In the genomic region with DNA sequence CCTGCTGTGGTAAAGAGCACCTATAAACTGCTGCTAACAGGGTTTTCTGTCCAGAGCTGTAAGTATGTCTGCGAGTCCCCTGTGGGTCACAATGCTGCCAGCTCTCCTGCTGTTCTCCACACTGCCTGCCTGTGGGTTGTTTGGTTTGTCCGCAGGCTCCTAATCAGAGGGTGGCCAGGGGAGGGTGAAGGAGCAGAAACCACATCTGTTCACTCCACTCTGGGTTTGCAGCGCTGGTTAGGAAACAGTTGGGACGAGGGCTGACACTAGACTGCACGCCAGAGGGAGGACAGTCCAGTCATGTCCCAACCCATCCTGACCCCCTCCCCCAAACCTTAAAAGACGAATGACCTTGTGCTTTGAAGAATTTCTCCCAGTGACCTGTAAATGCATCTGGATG, we compare ENCODE assay signal across 20 mouse cellular contexts. TPM values are rescaled to one million over a fixed set of nuclear protein-coding genes. Genes with fewer than 3 reads are reported as not detected.
DNase-seq lines count a peak whose midpoint lies in the region; ATAC-seq lines count a peak whose summit lies in the region.
"Had no signal": no experiment of that assay in that cellular context is flagged by ENCODE, and none has a peak within 500 bp of the region (broad histone marks: within the 10 kb centered on the region; RNA-seq: fewer than 3 reads in every experiment).

No protein-coding gene starts in this region.

- H3K27ac ChIP-seq in heart, embryonic 12.5 days (ENCODE audit: poor library complexity, severe bottlenecking) = no peak overlapping the region
- H3K27ac ChIP-seq in limb, embryonic 10.5 days = peak overlapping the region; percentile 68
- H3K27ac ChIP-seq: forebrain, embryonic 13.5 days; intestine, embryonic 15.5 days; stomach, embryonic 15.5 days had no signal

- 40% methylated on average over 6 of the region's 6 CpGs for WGBS in heart, embryonic 12.5 days
- 29% methylated on average over 6 of the region's 6 CpGs for WGBS in limb, embryonic 10.5 days

- ATAC-seq in heart, embryonic 12.5 days (ENCODE audit: insufficient number of reproducible peaks, low FRiP score) = 0 out of 2 replicates have a peak, but pooled peaks have one; percentile 23
- ATAC-seq in megakaryocyte progenitor cell, adult 5-6 weeks (replicated peaks; ENCODE audit: poor library complexity) = peak; percentile 35
- ATAC-seq in cerebellum, adult (ENCODE audit: insufficient number of reproducible peaks, low FRiP score, low TSS enrichment) = no peak
- ATAC-seq: activated CD4-positive, CD25-positive, alpha-beta regulatory T cell, adult 4 months; forebrain, embryonic 13.5 days; intestine, embryonic 15.5 days had no signal

- no peak overlapping the region for H3K9ac ChIP-seq in heart, embryonic 12.5 days
- H3K9ac ChIP-seq: forebrain, embryonic 13.5 days; intestine, embryonic 15.5 days; lung, embryonic 14.5 days; stomach, embryonic 15.5 days had no signal

- no peak overlapping the region for H3K4me2 ChIP-seq in heart, embryonic 12.5 days
- H3K4me2 ChIP-seq: forebrain, embryonic 13.5 days; intestine, embryonic 15.5 days; lung, embryonic 14.5 days; stomach, embryonic 15.5 days had no signal

- 0 out of 2 replicates have a peak, but pooled peaks cover 8% of the 10 kb centered on the region for H3K27me3 ChIP-seq in heart, embryonic 12.5 days (replicated peaks)
- H3K27me3 ChIP-seq in limb, embryonic 10.5 days (ENCODE audit: low read depth, poor library complexity, severe bottlenecking) = no peaks in the 10 kb centered on the region
- H3K27me3 ChIP-seq: forebrain, embryonic 13.5 days; intestine, embryonic 15.5 days; stomach, embryonic 15.5 days had no signal

- no peak overlapping the region for H3K4me3 ChIP-seq in heart, embryonic 12.5 days
- no peak overlapping the region for H3K4me3 ChIP-seq in limb, embryonic 10.5 days
- H3K4me3 ChIP-seq: forebrain, embryonic 13.5 days; intestine, embryonic 15.5 days; stomach, embryonic 15.5 days had no signal

- DNase-seq in heart, adult 8-10 months (ENCODE audit: low spot score) = no peak
- DNase-seq in 416B (ENCODE audit: low read depth) = peak; percentile 34
- no peak for DNase-seq in limb, embryonic 10.5 days (ENCODE audit: low spot score)
- DNase-seq in ovary, adult 18-20 months (ENCODE audit: low spot score) = no peak
- no peak for DNase-seq in layer of hippocampus, adult 18-20 months (ENCODE audit: low spot score in 2 of 2)
- DNase-seq: cerebellum, adult 9-10 months; gastrocnemius, postnatal 10 days; kidney, postnatal 10 days; lung, embryonic 14.5 days; right cerebral cortex, postnatal 4 days; thymus, postnatal 25 days had no signal

- peaks cover 30% of the 10 kb centered on the region for H3K36me3 ChIP-seq in heart, embryonic 12.5 days
- peaks cover 63% of the 10 kb centered on the region for H3K36me3 ChIP-seq in limb, embryonic 10.5 days

- H3K4me1 ChIP-seq in heart, embryonic 12.5 days (replicated peaks) = peaks cover 32% of the 10 kb centered on the region
- H3K4me1 ChIP-seq in limb, embryonic 10.5 days = peaks cover 33% of the 10 kb centered on the region
- H3K4me1 ChIP-seq: intestine, embryonic 15.5 days; stomach, embryonic 15.5 days had no signal

- H3K9me3 ChIP-seq in heart, embryonic 12.5 days (replicated peaks) = no peaks in the 10 kb centered on the region
- H3K9me3 ChIP-seq in limb, embryonic 10.5 days (replicated peaks) = no peaks in the 10 kb centered on the region
- H3K9me3 ChIP-seq: forebrain, embryonic 13.5 days; intestine, embryonic 15.5 days; stomach, embryonic 15.5 days had no signal

RNA-seq across cellular contexts. Expression of a gene that starts 16.1 kb away (rescaled TPM):
- 20.1 and 21.6 TPM in 2 replicates for polyA plus RNA-seq in heart, embryonic 12.5 days (2016; fragmentation: Nextera tagmentation; extraction: Ambion mirVana)
- total RNA-seq in heart, adult 8-10 months (2022) = 10 to 100 TPM; 22.2 to 27.6 (median 25.6) TPM
- 23.1 and 29.6 TPM in 2 replicates for polyA plus RNA-seq in limb, embryonic 10.5 days (2016; fragmentation: Nextera tagmentation; extraction: Ambion mirVana)
- total RNA-seq in megakaryocyte progenitor cell, adult 5-6 weeks (2015) = 13.3 and 16.9 TPM in 2 replicates
- 48.3 and 55.5 TPM in 2 replicates for total RNA-seq in megakaryocyte progenitor cell, adult 5-6 weeks (2017)
- 10 to 100 TPM; 40.4 to 45.2 TPM for total RNA-seq in layer of hippocampus, adult 18-20 months (2021)

RNA-seq across cellular contexts. Expression of a gene that starts 27.2 kb away (rescaled TPM):
- 6.7 TPM in 2 replicates for polyA plus RNA-seq in heart, embryonic 12.5 days (2016; fragmentation: Nextera tagmentation; extraction: Ambion mirVana)
- 1 to 10 TPM; 3.2 to 4.1 (median 3.4) TPM for total RNA-seq in heart, adult 8-10 months (2022)
- polyA plus RNA-seq in limb, embryonic 10.5 days (2016; fragmentation: Nextera tagmentation; extraction: Ambion mirVana) = 4.4 and 6.5 TPM in 2 replicates
- total RNA-seq in megakaryocyte progenitor cell, adult 5-6 weeks (2015) = 2.3 and 3.9 TPM in 2 replicates
- total RNA-seq in megakaryocyte progenitor cell, adult 5-6 weeks (2017) = 4.4 and 7.2 TPM in 2 replicates
- total RNA-seq in layer of hippocampus, adult 18-20 months (2021) = 1 to 10 TPM; 4.0 to 6.5 TPM

RNA-seq across cellular contexts. Expression of a gene that starts 29.1 kb away (rescaled TPM):
- polyA plus RNA-seq in heart, embryonic 12.5 days (2016; fragmentation: Nextera tagmentation; extraction: Ambion mirVana) = not detected in 2 replicates
- total RNA-seq in heart, adult 8-10 months (2022) = not detected
- polyA plus RNA-seq in limb, embryonic 10.5 days (2016; fragmentation: Nextera tagmentation; extraction: Ambion mirVana) = not detected in 2 replicates
- total RNA-seq in megakaryocyte progenitor cell, adult 5-6 weeks (2015) = 0.12 TPM in 1 of 2 replicates, not detected in the other
- total RNA-seq in megakaryocyte progenitor cell, adult 5-6 weeks (2017) = 0.24 TPM in 1 of 2 replicates, not detected in the other
- total RNA-seq in layer of hippocampus, adult 18-20 months (2021) = under 1 TPM in 1 of 2 experiments, not detected in 1; 0.30 TPM
- total RNA-seq: gastrocnemius, postnatal 10 days had no signal
- polyA plus RNA-seq: activated CD4-positive, CD25-positive, alpha-beta regulatory T cell, adult 4 months; embryonic facial prominence, embryonic 11.5 days; forebrain, embryonic 13.5 days; heart, embryonic 14.5 days; intestine, embryonic 15.5 days; lung, embryonic 14.5 days; stomach, embryonic 15.5 days had no signal

RNA-seq across cellular contexts. Expression of a gene that starts 35.4 kb away (rescaled TPM):
- polyA plus RNA-seq in heart, embryonic 12.5 days (2016; fragmentation: Nextera tagmentation; extraction: Ambion mirVana) = not detected in 2 replicates
- not detected for total RNA-seq in heart, adult 8-10 months (2022)
- 0.11 TPM in 1 of 2 replicates, not detected in the other for polyA plus RNA-seq in limb, embryonic 10.5 days (2016; fragmentation: Nextera tagmentation; extraction: Ambion mirVana)
- total RNA-seq in megakaryocyte progenitor cell, adult 5-6 weeks (2015) = not detected in 2 replicates
- total RNA-seq in megakaryocyte progenitor cell, adult 5-6 weeks (2017) = not detected in 2 replicates
- total RNA-seq in layer of hippocampus, adult 18-20 months (2021) = under 1 TPM in 1 of 2 experiments, not detected in 1; 0.20 TPM
- total RNA-seq: gastrocnemius, postnatal 10 days had no signal
- polyA plus RNA-seq: activated CD4-positive, CD25-positive, alpha-beta regulatory T cell, adult 4 months; embryonic facial prominence, embryonic 11.5 days; forebrain, embryonic 13.5 days; heart, embryonic 14.5 days; intestine, embryonic 15.5 days; lung, embryonic 14.5 days; stomach, embryonic 15.5 days had no signal
